Comparison of ENCODE assay signal across 13 mouse cellular contexts in the genomic region with DNA sequence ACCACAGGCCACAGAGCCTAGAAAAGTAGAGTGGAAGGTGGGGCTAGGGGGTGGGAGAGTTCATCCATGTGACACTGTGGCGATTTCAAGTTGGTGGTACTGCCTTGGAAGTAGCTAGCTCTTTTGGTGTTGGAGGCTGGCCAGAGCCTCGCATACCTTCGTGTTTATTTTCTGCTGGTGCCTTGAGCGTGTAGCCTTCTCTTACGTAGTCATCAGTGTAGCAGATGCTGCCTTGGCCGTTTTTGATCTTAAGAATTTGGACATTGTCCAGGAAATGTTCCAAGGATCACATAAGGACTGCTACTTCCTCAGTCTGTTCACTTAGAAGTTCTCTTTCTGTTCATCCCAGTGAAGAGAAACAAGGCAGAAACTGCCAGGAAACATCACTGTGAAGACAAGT. TPM values are rescaled to one million over a fixed set of nuclear protein-coding genes. Genes with fewer than 3 reads are reported as not detected.
DNase-seq lines count a peak whose midpoint lies in the region; ATAC-seq lines count a peak whose summit lies in the region.
"Had no signal": no experiment of that assay in that cellular context is flagged by ENCODE, and none has a peak within 500 bp of the region (broad histone marks: within the 10 kb centered on the region; RNA-seq: fewer than 3 reads in every experiment).

No protein-coding gene starts in this region.

- H3K4me2 ChIP-seq in forebrain, embryonic 16.5 days (ENCODE audit: low read length), result no peak overlapping the region
- no peak overlapping the region for H3K4me2 ChIP-seq in forebrain, embryonic 12.5 days
- no peak overlapping the region for H3K4me2 ChIP-seq in kidney, embryonic 15.5 days

- H3K27me3 ChIP-seq in forebrain, embryonic 16.5 days (replicated peaks; ENCODE audit: control insufficient read depth, insufficient read depth, low read length), result no peaks in the 10 kb centered on the region
- H3K27me3 ChIP-seq in forebrain, embryonic 12.5 days, result no peaks in the 10 kb centered on the region
- no peaks in the 10 kb centered on the region for H3K27me3 ChIP-seq in kidney, embryonic 15.5 days

- WGBS in forebrain, embryonic 16.5 days, result 46% methylated on average over 6 of the region's 6 CpGs
- WGBS in forebrain, embryonic 12.5 days, result 91% methylated on average over 6 of the region's 6 CpGs
- WGBS in kidney, embryonic 15.5 days, result 81% methylated on average over 6 of the region's 6 CpGs

- H3K27ac ChIP-seq in forebrain, embryonic 16.5 days (ENCODE audit: low read length), result peak overlapping the region; percentile 51
- no peak overlapping the region for H3K27ac ChIP-seq in forebrain, embryonic 12.5 days
- H3K27ac ChIP-seq in kidney, embryonic 15.5 days, result no peak overlapping the region

- H3K9ac ChIP-seq in forebrain, embryonic 16.5 days (replicated peaks; ENCODE audit: low read depth, low read length), result no peak overlapping the region
- H3K9ac ChIP-seq in forebrain, embryonic 12.5 days, result no peak overlapping the region
- H3K9ac ChIP-seq in kidney, embryonic 15.5 days, result no peak overlapping the region

- intact Hi-C loops in left cerebral cortex, postnatal 36 days (cut with DNase I), result no loop called here

- peaks cover 29% of the 10 kb centered on the region for H3K36me3 ChIP-seq in forebrain, embryonic 16.5 days (ENCODE audit: control insufficient read depth, insufficient read depth)
- H3K36me3 ChIP-seq in forebrain, embryonic 12.5 days (replicated peaks), result peaks cover 92% of the 10 kb centered on the region
- H3K36me3 ChIP-seq in kidney, embryonic 15.5 days, result peaks cover 87% of the 10 kb centered on the region

- no peaks in the 10 kb centered on the region for H3K9me3 ChIP-seq in forebrain, embryonic 16.5 days (ENCODE audit: control insufficient read depth, low read length)
- H3K9me3 ChIP-seq in forebrain, embryonic 12.5 days, result no peaks in the 10 kb centered on the region
- no peaks in the 10 kb centered on the region for H3K9me3 ChIP-seq in kidney, embryonic 15.5 days (replicated peaks)

- peaks cover 15% of the 10 kb centered on the region for H3K4me1 ChIP-seq in forebrain, embryonic 16.5 days (replicated peaks; ENCODE audit: control insufficient read depth, insufficient read depth, low read length)
- no peaks in the 10 kb centered on the region for H3K4me1 ChIP-seq in forebrain, embryonic 12.5 days
- H3K4me1 ChIP-seq in kidney, embryonic 15.5 days, result peaks cover 6% of the 10 kb centered on the region; the same call in 1 of the 2 replicates

- no peak overlapping the region for H3K4me3 ChIP-seq in forebrain, embryonic 16.5 days (replicated peaks; ENCODE audit: low read length)
- no peak overlapping the region for H3K4me3 ChIP-seq in forebrain, embryonic 12.5 days (replicated peaks)
- H3K4me3 ChIP-seq in kidney, embryonic 15.5 days (replicated peaks), result no peak overlapping the region
- H3K4me3 ChIP-seq: erythroblast, embryonic 14.5 days had no signal

- no peak for ATAC-seq in forebrain, embryonic 16.5 days
- no peak for ATAC-seq in forebrain, embryonic 12.5 days (ENCODE audit: low FRiP score)
- ATAC-seq in kidney, embryonic 15.5 days (replicated peaks; ENCODE audit: low FRiP score), result no peak
- ATAC-seq: CD4-positive, CD25-positive, alpha-beta regulatory T cell, adult 4 months had no signal

- DNase-seq in kidney, adult 11 months, result peak; percentile 65
- DNase-seq in MN1 (ENCODE audit: low spot score), result peak; percentile 47
- DNase-seq in kidney, postnatal 14 days, result peak; percentile 80
- DNase-seq in left cerebral cortex, postnatal 36 days (ENCODE audit: low spot score in 2 of 2), result no peak
- DNase-seq in yolk sac, embryonic 10.5 days (ENCODE audit: low spot score), result no peak
- DNase-seq: cerebellum, postnatal 36 days; gastrocnemius, postnatal 36 days; thymus, postnatal 36 days had no signal

RNA-seq across cellular contexts. Expression of a gene that starts 9.8 kb away (rescaled TPM):
- polyA plus RNA-seq in forebrain, embryonic 16.5 days (2015; fragmentation: Nextera tagmentation; extraction: Ambion mirVana), result 0.29 and 0.32 TPM in 2 replicates
- polyA plus RNA-seq in forebrain, embryonic 12.5 days (2016; fragmentation: Nextera tagmentation; extraction: Ambion mirVana), result 0.29 and 0.51 TPM in 2 replicates
- 1.4 and 3.8 TPM in 2 replicates for polyA plus RNA-seq in kidney, embryonic 15.5 days (2015; fragmentation: Nextera tagmentation; extraction: Ambion mirVana)
- under 1 TPM; 0.57 to 0.59 TPM for total RNA-seq in left cerebral cortex, postnatal 36 days (2021)
- polyA plus RNA-seq: erythroblast, embryonic 14.5 days had no signal

RNA-seq across cellular contexts. Expression of a gene that starts 42.1 kb away (rescaled TPM):
- polyA plus RNA-seq in forebrain, embryonic 16.5 days (2015; fragmentation: Nextera tagmentation; extraction: Ambion mirVana), result 23.1 and 24.2 TPM in 2 replicates
- polyA plus RNA-seq in forebrain, embryonic 12.5 days (2016; fragmentation: Nextera tagmentation; extraction: Ambion mirVana), result 31.2 and 35.1 TPM in 2 replicates
- 19.5 and 20.0 TPM in 2 replicates for polyA plus RNA-seq in kidney, embryonic 15.5 days (2015; fragmentation: Nextera tagmentation; extraction: Ambion mirVana)
- 100 to 1,000 TPM in 1 of 2 experiments, 10 to 100 TPM in 1; 91.8 to 100 TPM for total RNA-seq in left cerebral cortex, postnatal 36 days (2021)

RNA-seq across cellular contexts. Expression of a gene that starts 45.9 kb away (rescaled TPM):
- 19.4 and 20.4 TPM in 2 replicates for polyA plus RNA-seq in forebrain, embryonic 16.5 days (2015; fragmentation: Nextera tagmentation; extraction: Ambion mirVana)
- 19.1 and 20.8 TPM in 2 replicates for polyA plus RNA-seq in forebrain, embryonic 12.5 days (2016; fragmentation: Nextera tagmentation; extraction: Ambion mirVana)
- polyA plus RNA-seq in kidney, embryonic 15.5 days (2015; fragmentation: Nextera tagmentation; extraction: Ambion mirVana), result 24.9 and 26.8 TPM in 2 replicates
- 1 to 10 TPM; 8.3 to 8.6 TPM for total RNA-seq in left cerebral cortex, postnatal 36 days (2021)

Comparison
In these comparisons a context has a peak if more than half of its experiments do, and no peak if none do; other contexts are left out.
1. DNase-seq: peak in kidney, adult 11 months (single experiment), MN1 (single experiment) and kidney, postnatal 14 days (single experiment); none in left cerebral cortex, postnatal 36 days (0 of 2) and yolk sac, embryonic 10.5 days (single experiment).